ENCODE assay signal across 8 mouse cellular contexts in the genomic region with DNA sequence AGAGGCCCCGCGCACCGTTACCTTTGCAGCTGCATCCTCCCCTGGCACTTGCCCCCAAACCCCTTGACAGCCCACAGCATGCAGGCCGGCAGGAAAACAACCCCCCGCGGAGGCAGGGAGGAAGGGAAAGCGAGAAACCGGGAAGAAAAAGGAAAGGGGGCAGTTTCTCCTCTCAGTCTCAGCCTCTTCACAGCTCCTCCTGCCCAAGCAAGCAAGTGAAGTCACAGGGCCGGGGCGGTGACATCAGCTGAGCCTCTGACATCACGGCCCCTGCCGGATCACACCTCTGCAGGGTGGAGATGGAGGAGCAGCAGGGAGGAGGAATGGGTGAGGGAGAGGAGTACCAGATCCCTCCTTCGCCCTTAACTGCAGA.
DNase-seq lines count a peak whose midpoint lies in the region; ATAC-seq and TF ChIP-seq lines count a peak whose summit lies in the region.

No protein-coding gene starts in this region.

- peak overlapping the region; percentile 29 for H3K4me3 ChIP-seq in kidney, embryonic 16.5 days (ENCODE audit: low read length)
- peak overlapping the region; percentile 37 for H3K4me3 ChIP-seq in hindbrain, embryonic 16.5 days (ENCODE audit: low read length)

- ATAC-seq in kidney, embryonic 16.5 days (ENCODE audit: low FRiP score, low TSS enrichment), result no peak
- no peak for ATAC-seq in hindbrain, embryonic 16.5 days

- H3K4me1 ChIP-seq in kidney, embryonic 16.5 days (ENCODE audit: insufficient read depth, low read length), result peaks cover 12% of the 10 kb centered on the region
- peaks cover 27% of the 10 kb centered on the region for H3K4me1 ChIP-seq in hindbrain, embryonic 16.5 days (ENCODE audit: control insufficient read depth, insufficient read depth, low read depth, low read length)

- no peak for TF ChIP-seq POLR2A in brain, embryonic 14.5 days (IDR thresholded peaks at IDR 0.05; ENCODE audit: borderline replicate concordance, extremely low read depth, insufficient read depth, insufficient read length, poor library complexity, severe bottlenecking)

- peak overlapping the region; percentile 41; the same call in 1 of the 2 replicates for H3K9ac ChIP-seq in kidney, embryonic 16.5 days (replicated peaks; ENCODE audit: low read length)
- H3K9ac ChIP-seq in hindbrain, embryonic 16.5 days (ENCODE audit: low read depth, low read length), result peak overlapping the region; percentile 65

- TF ChIP-seq CTCF in brain, embryonic 14.5 days (IDR thresholded peaks at IDR 0.05; ENCODE audit: borderline replicate concordance, extremely low read depth, insufficient read depth, insufficient read length), result no peak

- no peak overlapping the region for H3K27ac ChIP-seq in kidney, embryonic 16.5 days (ENCODE audit: low read length)
- H3K27ac ChIP-seq in hindbrain, embryonic 16.5 days (ENCODE audit: low read depth, low read length), result peak overlapping the region; percentile 37; the same call in 1 of the 2 replicates

- DNase-seq in kidney, postnatal 10 days, result no peak
- DNase-seq in brain, embryonic 14.5 days (ENCODE audit: low read depth), result peak; percentile 59
- DNase-seq in naive thymus-derived CD4-positive, alpha-beta T cell, adult 2 months (ENCODE audit: low read depth), result peak; percentile 77
- no peak for DNase-seq in cerebellum, adult 18-20 months
- DNase-seq in layer of hippocampus, adult 8-10 months (ENCODE audit: low spot score in 2 of 2), result no peak
- no peak for DNase-seq in adrenal gland, postnatal 10 days

- peaks cover 19% of the 10 kb centered on the region; the same call in 1 of the 2 replicates for H3K27me3 ChIP-seq in kidney, embryonic 16.5 days (ENCODE audit: insufficient read depth, low read length)
- peaks cover 11% of the 10 kb centered on the region; the same call in 1 of the 2 replicates for H3K27me3 ChIP-seq in hindbrain, embryonic 16.5 days (replicated peaks; ENCODE audit: control insufficient read depth, insufficient read depth, low read length)

- peak overlapping the region; percentile 54 for H3K4me2 ChIP-seq in kidney, embryonic 16.5 days (replicated peaks; ENCODE audit: low read depth, low read length)
- peak overlapping the region; percentile 78 for H3K4me2 ChIP-seq in hindbrain, embryonic 16.5 days (ENCODE audit: low read length)

- no peaks in the 10 kb centered on the region for H3K36me3 ChIP-seq in kidney, embryonic 16.5 days (ENCODE audit: insufficient read depth, low read length)
- H3K36me3 ChIP-seq in hindbrain, embryonic 16.5 days (ENCODE audit: control insufficient read depth, insufficient read depth, low read length), result no peaks in the 10 kb centered on the region

- H3K9me3 ChIP-seq in kidney, embryonic 16.5 days (ENCODE audit: low read length), result no peaks in the 10 kb centered on the region
- H3K9me3 ChIP-seq in hindbrain, embryonic 16.5 days (ENCODE audit: control insufficient read depth, low read length), result no peaks in the 10 kb centered on the region

- 6% methylated on average over 13 of the region's 13 CpGs for WGBS in kidney, embryonic 16.5 days
- 3% methylated on average over 12 of the region's 13 CpGs for WGBS in hindbrain, embryonic 16.5 days

Comparison
In these comparisons a context has a peak if more than half of its experiments do, and no peak if none do; other contexts are left out.
1. DNase-seq: peak in brain, embryonic 14.5 days (single experiment) and naive thymus-derived CD4-positive, alpha-beta T cell, adult 2 months (single experiment); none in kidney, postnatal 10 days (single experiment), cerebellum, adult 18-20 months (0 of 2), layer of hippocampus, adult 8-10 months (0 of 2) and adrenal gland, postnatal 10 days (single experiment).